Mouse (Mus musculus) brain, embryonic 14.5 days (tissue): ENCODE data around the gene Sytl1.

Experiments
- CTCF ChIP-seq: fragments of 200-500 bp; IDR thresholded peaks from 2 replicates; pipeline ENCODE4 v1.5.1; 2012; ENCODE audit warnings: inconsistent platforms, mild to moderate bottlenecking, moderate library complexity, borderline replicate concordance; ENCODE audit not compliant: insufficient read depth, insufficient read length; ENCODE audit errors: extremely low read depth
- POLR2A ChIP-seq: fragments of 200-500 bp; IDR thresholded peaks from 2 replicates; pipeline ENCODE4 v1.6.1; 2012; ENCODE audit warnings: mild to moderate bottlenecking, inconsistent platforms, borderline replicate concordance; ENCODE audit not compliant: poor library complexity, insufficient read depth, insufficient read length, severe bottlenecking; ENCODE audit errors: extremely low read depth

DNA sequence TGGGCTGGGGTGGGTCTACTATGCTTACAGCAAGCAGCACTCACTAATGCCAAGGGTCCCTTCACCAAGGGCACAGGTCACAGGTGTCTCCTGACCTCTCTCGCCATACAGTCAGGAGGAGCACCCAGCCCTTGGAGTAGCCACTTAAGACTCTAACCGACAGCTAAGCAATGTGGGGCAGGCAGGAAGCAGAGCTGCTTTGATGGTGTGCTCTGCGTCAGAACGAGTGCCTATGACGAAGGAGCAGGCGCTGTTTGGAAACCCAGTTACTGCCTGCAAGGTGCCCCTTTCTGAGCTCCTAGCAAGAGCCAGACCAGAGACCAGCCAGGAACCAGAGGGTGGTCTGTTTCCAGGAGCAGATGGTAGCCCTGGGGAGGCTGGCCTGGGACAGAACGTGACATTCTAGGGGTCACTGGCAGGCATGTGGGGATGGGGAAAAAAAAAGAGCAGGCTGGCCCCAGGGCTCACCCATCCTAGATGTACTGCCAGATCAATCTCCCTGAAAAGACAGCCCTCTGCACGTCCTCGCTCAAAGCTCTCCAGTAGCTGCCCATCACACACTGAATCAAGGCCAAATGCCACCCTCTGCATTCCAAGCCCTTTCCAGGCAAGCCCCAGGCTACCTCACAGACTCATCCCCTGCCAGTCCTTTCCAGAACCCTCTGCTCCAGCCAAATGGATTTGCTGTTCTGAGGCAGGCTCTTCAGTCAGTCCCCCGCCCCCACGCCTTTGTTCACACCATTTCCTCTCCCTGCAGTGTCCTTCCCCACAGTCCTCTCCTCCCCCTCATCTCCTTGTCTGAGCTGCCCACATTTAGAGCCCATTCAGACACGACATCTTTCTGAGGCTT lies 35.8 kb upstream of the Sytl1 start:
- TF ChIP-seq CTCF (no peak), POLR2A (no peak)
